Mouse (Mus musculus) lung, embryonic 15.5 days (tissue): Measurements from ENCODE around the gene Prkch. TPM values are rescaled to one million over a fixed set of nuclear protein-coding genes. Genes with fewer than 3 reads are reported as not detected.
A peak's percentile ranks its signal among the peaks of the same experiment; 100 is the strongest.

Experiments used
- ATAC-seq: fragments of 200-750 bp; cut with Nextera tagmentation; 2 replicates; pipeline ENCODE4 v1.8.0; 2017; ENCODE audit warnings: moderate number of reproducible peaks, borderline replicate concordance; ENCODE audit not compliant: low FRiP score, low TSS enrichment; ENCODE audit errors: extremely low read depth
- H3K27ac ChIP-seq: fragments of 300-500 bp; sonication (generic); 2 replicates; pipeline ENCODE4 v1.5.1; 2015; ENCODE audit warnings: moderate library complexity, mild to moderate bottlenecking, inconsistent platforms
- H3K27me3 ChIP-seq: fragments of 300-500 bp; sonication (generic); 2 replicates; pipeline ENCODE4 v1.6.1; 2015; ENCODE audit warnings: inconsistent platforms
- H3K36me3 ChIP-seq: fragments of 300-500 bp; sonication (generic); 2 replicates; pipeline ENCODE4 v1.6.1; 2015; ENCODE audit warnings: inconsistent platforms
- H3K4me1 ChIP-seq: fragments of 300-500 bp; sonication (generic); 2 replicates; pipeline ENCODE4 v1.6.1; 2015; ENCODE audit warnings: inconsistent platforms
- H3K4me2 ChIP-seq: fragments of 300-500 bp; sonication (generic); 2 replicates; pipeline ENCODE4 v1.6.1; 2015; ENCODE audit warnings: inconsistent platforms, mild to moderate bottlenecking, moderate library complexity
- H3K4me3 ChIP-seq: fragments of 300-500 bp; sonication (generic); 2 replicates; pipeline ENCODE4 v1.5.1; 2015; ENCODE audit warnings: mild to moderate bottlenecking, inconsistent platforms
- H3K9ac ChIP-seq: fragments of 300-500 bp; sonication (generic); 2 replicates; pipeline ENCODE4 v1.6.1; 2015; ENCODE audit warnings: inconsistent platforms
- H3K9me3 ChIP-seq: fragments of 300-500 bp; sonication (generic); 2 replicates; pipeline ENCODE4 v1.6.1; 2016; ENCODE audit warnings: inconsistent platforms
- WGBS: fragments of 180-500 bp; shearing (Covaris S2); methylation state at CpG from one replicate; pipeline ENCODE4 v1.1.7; 2015; 5-methylcytosine and 5-hydroxymethylcytosine counted together
- polyA plus RNA-seq: library from polyadenylated mRNA; unstranded; fragments of >200 nt; fragmentation: Nextera tagmentation; extraction: Ambion mirVana; gene quantifications from 2 replicates; pipeline ENCODE4 v1.2.1, GENCODE M21; 2015

Gene Prkch
- polyA plus RNA-seq, 1 experiment from 2014 or later, result 16.4 TPM

GRCm38 (mm10) chr12:73583813-73584609 is 585 bp upstream of the Prkch start:
- 6% methylated on average over 33 of the region's 33 CpGs for WGBS
- peaks cover 9% of the 10 kb centered on the region; the same call in 1 of the 2 replicates for H3K27me3 ChIP-seq
- H3K9ac ChIP-seq, result peak overlapping the region; percentile 93
- peak; percentile 80 for ATAC-seq
- no peaks in the 10 kb centered on the region for H3K36me3 ChIP-seq
- no peaks in the 10 kb centered on the region for H3K9me3 ChIP-seq
- peak overlapping the region; percentile 96 for H3K4me2 ChIP-seq
- peak overlapping the region; percentile 70 for H3K4me3 ChIP-seq
- peaks cover 8% of the 10 kb centered on the region for H3K4me1 ChIP-seq
- peak overlapping the region; percentile 90 for H3K27ac ChIP-seq

- ATAC-seq, result 0 out of 2 replicates have a peak, but pooled peaks have one; percentile 2
- H3K9me3 ChIP-seq, result no peaks in the 10 kb centered on the region
- WGBS, result under 1% methylated on average over 33 of the region's 33 CpGs
- H3K27ac ChIP-seq, result peak overlapping the region; percentile 90
- peaks cover 9% of the 10 kb centered on the region; the same call in 1 of the 2 replicates for H3K27me3 ChIP-seq
- H3K4me2 ChIP-seq, result peak overlapping the region; percentile 96
- H3K9ac ChIP-seq, result peak overlapping the region; percentile 93
- peaks cover 8% of the 10 kb centered on the region for H3K4me1 ChIP-seq
- H3K36me3 ChIP-seq, result no peaks in the 10 kb centered on the region
- peak overlapping the region; percentile 70 for H3K4me3 ChIP-seq
Observed at GRCm38 (mm10) chr12:73585241-73585801, 725 bp downstream of the Prkch start.

GRCm38 (mm10) chr12:73585850-73586249 is 1.3 kb downstream of the Prkch start:
- no peaks in the 10 kb centered on the region for H3K36me3 ChIP-seq
- H3K9me3 ChIP-seq, result no peaks in the 10 kb centered on the region
- H3K9ac ChIP-seq, result peak overlapping the region; percentile 93; the same call in 1 of the 2 replicates
- peak overlapping the region; percentile 96 for H3K4me2 ChIP-seq
- peak overlapping the region; percentile 70 for H3K4me3 ChIP-seq
- no peak overlapping the region for H3K27ac ChIP-seq
- peaks cover 8% of the 10 kb centered on the region for H3K4me1 ChIP-seq
- H3K27me3 ChIP-seq, result peaks cover 9% of the 10 kb centered on the region; the same call in 1 of the 2 replicates
- no peak for ATAC-seq
- WGBS, result 3% methylated on average over 7 of the region's 7 CpGs

GRCm38 (mm10) chr12:73587262-73587661 is 2.7 kb downstream of the Prkch start:
- no peak overlapping the region for H3K27ac ChIP-seq
- WGBS, result 37% methylated on average over 3 of the region's 3 CpGs
- H3K9me3 ChIP-seq, result no peaks in the 10 kb centered on the region
- no peak overlapping the region for H3K9ac ChIP-seq
- ATAC-seq, result no peak
- H3K27me3 ChIP-seq, result peaks cover 9% of the 10 kb centered on the region; the same call in 1 of the 2 replicates
- peak overlapping the region; percentile 26; the same call in 1 of the 2 replicates for H3K4me2 ChIP-seq
- no peaks in the 10 kb centered on the region for H3K36me3 ChIP-seq
- peak overlapping the region; percentile 7; the same call in 1 of the 2 replicates for H3K4me3 ChIP-seq
- peaks cover 8% of the 10 kb centered on the region for H3K4me1 ChIP-seq

- no peak for ATAC-seq
- 65% methylated on average over 15 of the region's 15 CpGs for WGBS
Observed at GRCm38 (mm10) chr12:73590627-73591276, 6.2 kb downstream of the Prkch start.

GRCm38 (mm10) chr12:73591625-73592024 is 7.0 kb downstream of the Prkch start:
- Histone ChIP-seq H3K27ac (peak overlapping the region; percentile 63), H3K9ac (no peak overlapping the region), H3K27me3 (peaks cover 4% of the 10 kb centered on the region; the same call in 1 of the 2 replicates), H3K36me3 (no peaks in the 10 kb centered on the region), H3K9me3 (no peaks in the 10 kb centered on the region), H3K4me1 (no peaks in the 10 kb centered on the region; the same call in 1 of the 2 replicates), H3K4me3 (no peak overlapping the region), H3K4me2 (no peak overlapping the region)
- WGBS, result 47% methylated on average over 10 of the region's 11 CpGs
- ATAC-seq, result no peak; the same call in 1 of the 2 replicates

More at GRCm38 (mm10) chr12:73590627-73591276, 6.2 kb downstream of the Prkch start:
- H3K4me2 ChIP-seq, result no peak overlapping the region
- H3K9me3 ChIP-seq, result no peaks in the 10 kb centered on the region
- no peaks in the 10 kb centered on the region for H3K36me3 ChIP-seq
- no peak overlapping the region for H3K9ac ChIP-seq
- peaks cover 9% of the 10 kb centered on the region; the same call in 1 of the 2 replicates for H3K27me3 ChIP-seq
- H3K27ac ChIP-seq, result peak overlapping the region; percentile 57; the same call in 1 of the 2 replicates
- no peaks in the 10 kb centered on the region; the same call in none of the 2 replicates for H3K4me1 ChIP-seq
- no peak overlapping the region for H3K4me3 ChIP-seq

- H3K9ac ChIP-seq, result no peak overlapping the region
- H3K9me3 ChIP-seq, result no peaks in the 10 kb centered on the region
- H3K36me3 ChIP-seq, result no peaks in the 10 kb centered on the region
- H3K4me2 ChIP-seq, result no peak overlapping the region
- no peaks in the 10 kb centered on the region for H3K27me3 ChIP-seq
- no peaks in the 10 kb centered on the region; the same call in 1 of the 2 replicates for H3K4me1 ChIP-seq
- 76% methylated on average over 12 of the region's 12 CpGs for WGBS
- H3K27ac ChIP-seq, result no peak overlapping the region
- ATAC-seq, result no peak
- no peak overlapping the region for H3K4me3 ChIP-seq
Observed at GRCm38 (mm10) chr12:73593021-73593798, 8.6 kb downstream of the Prkch start.

- H3K4me1 ChIP-seq, result no peaks in the 10 kb centered on the region; the same call in 1 of the 2 replicates
- H3K27me3 ChIP-seq, result no peaks in the 10 kb centered on the region
- no peaks in the 10 kb centered on the region for H3K36me3 ChIP-seq
- no peak overlapping the region for H3K4me3 ChIP-seq
- 68% methylated on average over 9 of the region's 9 CpGs for WGBS
- no peak overlapping the region for H3K27ac ChIP-seq
- no peak for ATAC-seq
- no peak overlapping the region for H3K4me2 ChIP-seq
- no peaks in the 10 kb centered on the region for H3K9me3 ChIP-seq
- H3K9ac ChIP-seq, result no peak overlapping the region
Observed at GRCm38 (mm10) chr12:73594177-73594745, 9.7 kb downstream of the Prkch start.

GRCm38 (mm10) chr12:73595226-73595625 is 10.6 kb downstream of the Prkch start:
- WGBS, result 64% methylated on average over 8 of the region's 8 CpGs
- no peak overlapping the region for H3K4me3 ChIP-seq
- no peaks in the 10 kb centered on the region for H3K27me3 ChIP-seq
- H3K9me3 ChIP-seq, result no peaks in the 10 kb centered on the region
- H3K9ac ChIP-seq, result no peak overlapping the region
- no peak for ATAC-seq
- no peaks in the 10 kb centered on the region; the same call in 1 of the 2 replicates for H3K4me1 ChIP-seq
- no peak overlapping the region for H3K4me2 ChIP-seq
- H3K36me3 ChIP-seq, result no peaks in the 10 kb centered on the region
- H3K27ac ChIP-seq, result no peak overlapping the region

GRCm38 (mm10) chr12:73598241-73598640 is 13.6 kb downstream of the Prkch start:
- Histone ChIP-seq H3K9me3 (no peaks in the 10 kb centered on the region), H3K27me3 (no peaks in the 10 kb centered on the region), H3K36me3 (no peaks in the 10 kb centered on the region), H3K9ac (no peak overlapping the region), H3K4me3 (no peak overlapping the region), H3K4me1 (0 out of 2 replicates have a peak, but pooled peaks cover 7% of the 10 kb centered on the region), H3K27ac (no peak overlapping the region), H3K4me2 (no peak overlapping the region)
- WGBS, result 36% methylated on average over 6 of the region's 6 CpGs
- no peak for ATAC-seq

- H3K36me3 ChIP-seq, result no peaks in the 10 kb centered on the region
- no peak for ATAC-seq
- no peak overlapping the region for H3K27ac ChIP-seq
- no peaks in the 10 kb centered on the region for H3K9me3 ChIP-seq
- no peak overlapping the region for H3K4me2 ChIP-seq
- H3K27me3 ChIP-seq, result no peaks in the 10 kb centered on the region
- 73% methylated on average over 4 of the region's 4 CpGs for WGBS
- no peak overlapping the region for H3K9ac ChIP-seq
- H3K4me3 ChIP-seq, result no peak overlapping the region
- peaks cover 10% of the 10 kb centered on the region; the same call in 1 of the 2 replicates for H3K4me1 ChIP-seq
Observed at GRCm38 (mm10) chr12:73600457-73600856, 15.9 kb downstream of the Prkch start.
